Comparison of ENCODE assay signal across 14 mouse cellular contexts in the genomic region with DNA sequence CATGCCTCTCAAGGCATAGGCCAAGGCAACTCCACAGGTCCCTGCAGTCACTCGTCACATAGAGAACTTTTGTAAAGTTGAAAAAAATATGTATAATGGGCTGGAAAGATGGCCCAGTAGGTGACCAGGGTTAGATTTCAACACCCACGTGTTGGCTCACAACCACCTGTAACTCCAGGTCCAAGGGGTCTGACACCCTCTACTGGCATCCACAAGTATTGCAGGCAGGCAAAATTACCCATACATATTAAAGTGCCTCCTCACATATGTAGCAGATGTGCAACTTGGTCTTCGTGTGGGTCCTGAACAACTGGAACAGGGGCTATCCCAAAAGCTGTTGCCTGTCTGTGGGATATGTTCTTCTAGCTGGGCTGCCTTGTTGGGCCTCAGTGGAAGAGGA. TPM values are rescaled to one million over a fixed set of nuclear protein-coding genes. Genes with fewer than 3 reads are reported as not detected.
DNase-seq lines count a peak whose midpoint lies in the region; ATAC-seq and TF ChIP-seq lines count a peak whose summit lies in the region.
"Had no signal": no experiment of that assay in that cellular context is flagged by ENCODE, and none has a peak within 500 bp of the region (broad histone marks: within the 10 kb centered on the region; RNA-seq: fewer than 3 reads in every experiment).

No protein-coding gene starts in this region.

- H3K27ac ChIP-seq in liver, embryonic 12.5 days, result no peak overlapping the region
- H3K27ac ChIP-seq in ES-Bruce4 (ENCODE audit: insufficient read depth, low read length), result no peak overlapping the region
- H3K27ac ChIP-seq: heart, embryonic 10.5 days; hindbrain, embryonic 12.5 days; limb, embryonic 15.5 days had no signal

- DNase-seq in embryo, embryonic 10.5 days (ENCODE audit: low spot score), result peak; percentile 10
- no peak for DNase-seq in embryo, embryonic 10 days (ENCODE audit: low spot score)
- peak; percentile 10 for DNase-seq in liver
- DNase-seq in adrenal gland, adult (ENCODE audit: inconsistent age in 2 of 2, low spot score in 1 of 2), result no peak
- no peak for DNase-seq in cerebellum, postnatal 14 days
- DNase-seq: kidney, postnatal 10 days; thymus, adult 2 months had no signal

- no peak for ATAC-seq in liver, embryonic 12.5 days
- ATAC-seq in granulocyte monocyte progenitor cell, adult 5-6 weeks (replicated peaks; ENCODE audit: poor library complexity, severe bottlenecking), result 0 out of 2 replicates have a peak, but pooled peaks have one; percentile 25

- H3K4me2 ChIP-seq in liver, embryonic 12.5 days, result no peak overlapping the region
- H3K4me2 ChIP-seq: hindbrain, embryonic 12.5 days; limb, embryonic 15.5 days had no signal

- H3K36me3 ChIP-seq in liver, embryonic 12.5 days, result no peaks in the 10 kb centered on the region
- no peaks in the 10 kb centered on the region for H3K36me3 ChIP-seq in ES-Bruce4 (ENCODE audit: control insufficient read depth, insufficient read depth, low read length, poor library complexity, severe bottlenecking)
- H3K36me3 ChIP-seq: heart, embryonic 10.5 days; hindbrain, embryonic 12.5 days; limb, embryonic 15.5 days had no signal

- H3K4me1 ChIP-seq in liver, embryonic 12.5 days, result no peaks in the 10 kb centered on the region
- H3K4me1 ChIP-seq in ES-Bruce4 (ENCODE audit: control insufficient read depth, insufficient read depth, low read length), result no peaks in the 10 kb centered on the region
- H3K4me1 ChIP-seq: heart, embryonic 10.5 days; hindbrain, embryonic 12.5 days; limb, embryonic 15.5 days had no signal

- 53% methylated on average over 3 of the region's 3 CpGs for WGBS in liver, embryonic 12.5 days (ENCODE audit: insufficient replicate concordance)

- peaks cover 13% of the 10 kb centered on the region; the same call in 1 of the 2 replicates for H3K27me3 ChIP-seq in liver, embryonic 12.5 days (replicated peaks)
- no peaks in the 10 kb centered on the region for H3K27me3 ChIP-seq in ES-Bruce4 (ENCODE audit: control insufficient read depth, insufficient read depth, low read length, poor library complexity, severe bottlenecking)
- H3K27me3 ChIP-seq: limb, embryonic 15.5 days had no signal

- no peak overlapping the region for H3K9ac ChIP-seq in liver, embryonic 12.5 days
- H3K9ac ChIP-seq in ES-Bruce4 (ENCODE audit: low read depth, poor library complexity, severe bottlenecking), result no peak overlapping the region
- H3K9ac ChIP-seq: hindbrain, embryonic 12.5 days; limb, embryonic 15.5 days had no signal

- no peaks in the 10 kb centered on the region for H3K9me3 ChIP-seq in liver, embryonic 12.5 days (replicated peaks)
- H3K9me3 ChIP-seq in ES-Bruce4 (replicated peaks; ENCODE audit: control insufficient read depth, insufficient read depth, low read length, poor library complexity, severe bottlenecking), result no peaks in the 10 kb centered on the region
- H3K9me3 ChIP-seq: heart, embryonic 10.5 days; limb, embryonic 15.5 days had no signal

- no peak for TF ChIP-seq POLR2A in ES-Bruce4 (IDR thresholded peaks at IDR 0.05; ENCODE audit: insufficient read depth, low read length)

- no peak for TF ChIP-seq EP300 in ES-Bruce4 (IDR thresholded peaks at IDR 0.05; ENCODE audit: insufficient read depth, low read depth, low read length)

- H3K4me3 ChIP-seq in liver, embryonic 12.5 days, result no peak overlapping the region
- H3K4me3 ChIP-seq in ES-Bruce4 (ENCODE audit: low read depth, low read length), result no peak overlapping the region
- H3K4me3 ChIP-seq: heart, embryonic 10.5 days; hindbrain, embryonic 12.5 days; limb, embryonic 15.5 days had no signal

- TF ChIP-seq CTCF in ES-Bruce4 (IDR thresholded peaks at IDR 0.05; ENCODE audit: low read depth, low read length), result peak; percentile 37

RNA-seq across cellular contexts. Expression of a gene that starts 15.1 kb away (rescaled TPM):
- 30.1 and 35.2 TPM in 2 replicates for polyA plus RNA-seq in liver, embryonic 12.5 days (2016; fragmentation: Nextera tagmentation; extraction: Ambion mirVana)
- polyA plus RNA-seq in ES-Bruce4 (2011; ENCODE audit: insufficient read depth, insufficient read length, low read depth, missing spikeins), result 58.0 and 65.2 TPM in 2 replicates
- total RNA-seq in granulocyte monocyte progenitor cell, adult 5-6 weeks (2014; fragmentation: Nextera tagmentation), result 133 and 142 TPM in 2 replicates
- total RNA-seq in granulocyte monocyte progenitor cell, adult 5-6 weeks (2017), result 88.5 and 92.9 TPM in 2 replicates

RNA-seq across cellular contexts. Expression of a gene that starts 15.8 kb away (rescaled TPM):
- 0.12 and 0.14 TPM in 2 replicates for polyA plus RNA-seq in liver, embryonic 12.5 days (2016; fragmentation: Nextera tagmentation; extraction: Ambion mirVana)
- polyA plus RNA-seq in ES-Bruce4 (2011; ENCODE audit: insufficient read depth, insufficient read length, low read depth, missing spikeins), result 0.49 and 1.2 TPM in 2 replicates
- not detected in 2 replicates for total RNA-seq in granulocyte monocyte progenitor cell, adult 5-6 weeks (2014; fragmentation: Nextera tagmentation)
- total RNA-seq in granulocyte monocyte progenitor cell, adult 5-6 weeks (2017), result not detected in 2 replicates
- total RNA-seq: common myeloid progenitor, adult 5-6 weeks had no signal

RNA-seq across cellular contexts. Expression of a gene that starts 59.3 kb away (rescaled TPM):
- polyA plus RNA-seq in liver, embryonic 12.5 days (2016; fragmentation: Nextera tagmentation; extraction: Ambion mirVana), result 14.1 and 15.0 TPM in 2 replicates
- polyA plus RNA-seq in ES-Bruce4 (2011; ENCODE audit: insufficient read depth, insufficient read length, low read depth, missing spikeins), result 17.9 and 19.8 TPM in 2 replicates
- 56.5 and 58.2 TPM in 2 replicates for total RNA-seq in granulocyte monocyte progenitor cell, adult 5-6 weeks (2014; fragmentation: Nextera tagmentation)
- total RNA-seq in granulocyte monocyte progenitor cell, adult 5-6 weeks (2017), result 67.6 and 68.5 TPM in 2 replicates

Comparison
In these comparisons a context has a peak if more than half of its experiments do, and no peak if none do; other contexts are left out.
1. DNase-seq: peak in embryo, embryonic 10.5 days (single experiment) and liver (single experiment); none in embryo, embryonic 10 days (single experiment), adrenal gland, adult (0 of 2) and cerebellum, postnatal 14 days (0 of 2).